Mouse (Mus musculus) adrenal gland, postnatal 25 days (tissue): ENCODE measurements around the gene Fam160a2. TPM values are rescaled to one million over a fixed set of nuclear protein-coding genes. Genes with fewer than 3 reads are reported as not detected.
"Not testable (repeated sequence)": the region's sequence is repeated elsewhere in the genome, so short reads cannot be mapped to it uniquely, and the experiment has no call there.

Source experiments
- DNase-seq: peaks from one replicate; pipeline ENCODE4 v3.0.0; 2021; ENCODE audit warnings: mixed read lengths
- total RNA-seq: library from RNA; stranded (reverse); gene quantifications from 2 replicates; pipeline ENCODE4 v1.2.3, GENCODE M21; 2021

Fam160a2 gene
- total RNA-seq, 1 experiment from 2014 or later: 33.2 TPM

DNA sequence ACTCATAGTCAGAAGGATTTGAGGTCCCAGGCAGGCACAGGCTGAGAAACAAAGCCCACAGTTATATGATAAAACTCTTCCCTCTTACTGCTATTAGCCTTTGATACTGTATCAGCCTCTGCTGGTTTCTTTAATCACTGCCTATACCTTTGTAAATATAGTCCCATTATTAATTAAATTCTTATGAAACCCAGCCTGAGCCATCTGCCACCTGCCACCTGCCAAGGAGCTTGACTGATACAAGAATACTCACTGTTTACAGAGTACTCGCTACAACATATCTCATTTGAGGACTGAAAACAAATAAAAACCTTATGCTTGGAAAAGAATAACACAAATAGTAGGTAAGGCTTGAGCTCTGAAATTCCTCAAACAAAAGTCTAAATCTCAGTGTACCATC, 5.2 kb downstream of the Fam160a2 start:
- no peak for DNase-seq

DNA sequence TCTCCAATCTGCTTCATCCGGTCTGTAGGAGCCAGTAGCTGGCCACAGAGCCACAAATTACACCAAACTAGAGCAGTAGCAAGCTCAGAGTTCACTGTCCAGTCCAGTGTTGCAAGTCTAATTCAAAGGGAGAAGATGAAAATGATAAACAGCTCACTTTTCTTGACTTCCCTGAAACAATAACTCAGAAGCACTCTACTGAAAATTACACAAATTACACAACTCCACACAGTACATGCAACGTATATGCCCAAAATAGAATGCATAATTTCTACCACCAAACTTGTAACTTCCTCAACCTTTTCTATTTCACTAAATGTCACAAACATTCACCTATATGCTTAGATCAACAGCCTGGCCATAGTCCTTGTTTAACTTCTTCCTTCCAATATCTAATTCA, 9.6 kb downstream of the Fam160a2 start:
- DNase-seq: no peak

DNA sequence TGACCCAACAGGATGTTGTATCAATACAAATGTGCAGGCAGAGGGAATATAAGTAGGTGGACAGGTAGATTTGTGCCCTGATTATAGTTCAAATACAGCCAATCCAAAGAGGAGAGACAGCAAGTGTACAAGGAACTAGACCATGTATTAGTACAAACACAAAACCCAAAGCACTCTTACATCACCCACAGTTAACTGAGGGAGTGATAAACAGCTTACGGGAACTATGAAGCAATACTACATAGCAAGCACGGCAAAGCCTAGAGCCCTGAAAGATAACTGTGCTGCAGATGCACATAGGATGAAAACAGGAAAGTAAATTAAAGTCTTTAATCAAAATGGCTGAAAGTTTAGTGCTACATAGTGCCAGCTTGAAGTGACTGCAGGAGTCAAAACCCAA, 12.2 kb downstream of the Fam160a2 start:
- no peak for DNase-seq

DNA sequence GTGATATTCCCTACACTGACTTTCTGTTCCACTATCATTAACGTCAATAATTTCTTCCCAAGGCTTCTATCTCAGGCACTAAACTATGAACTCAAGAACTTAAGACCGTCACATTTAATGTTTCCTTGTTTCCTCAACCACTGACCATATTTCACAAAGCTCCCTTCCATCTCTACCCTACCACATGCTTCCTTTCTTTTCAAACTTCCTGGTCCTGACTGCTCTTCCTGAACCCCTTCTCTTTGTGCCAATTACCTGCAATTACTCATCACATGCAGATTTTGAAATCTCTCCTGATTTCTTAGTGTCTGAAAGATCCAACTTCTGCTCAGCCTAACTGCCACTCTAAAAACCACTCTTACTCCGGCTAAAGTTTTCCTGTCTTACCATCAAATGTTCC, 19.5 kb downstream of the Fam160a2 start:
- DNase-seq: no peak

DNA sequence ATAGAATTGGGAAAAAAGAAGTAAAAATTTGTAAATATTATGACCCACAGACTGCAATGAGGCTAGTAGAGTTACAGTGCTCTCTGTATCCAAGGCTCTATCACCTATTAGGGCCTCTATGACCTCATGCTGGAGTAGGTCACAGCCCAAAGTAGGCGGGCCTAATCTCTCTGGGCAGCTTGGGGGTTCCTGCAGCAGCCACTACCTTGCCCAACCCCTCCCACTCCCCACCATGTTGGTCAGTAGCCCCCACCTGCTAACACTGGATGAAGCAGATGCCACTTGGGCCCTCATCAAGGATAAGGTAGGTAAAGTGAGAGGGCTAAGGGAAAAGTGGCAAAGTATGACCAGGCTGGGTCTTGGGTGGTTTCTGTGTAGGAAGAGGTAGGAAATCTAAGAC, 25.0 kb downstream of the Fam160a2 start, which contains the start of gene Gm5901:
Gene Gm5901, plus strand, starts transcription at position 173 of the 400 bp plus-strand sequence.
- DNase-seq: no peak

DNA sequence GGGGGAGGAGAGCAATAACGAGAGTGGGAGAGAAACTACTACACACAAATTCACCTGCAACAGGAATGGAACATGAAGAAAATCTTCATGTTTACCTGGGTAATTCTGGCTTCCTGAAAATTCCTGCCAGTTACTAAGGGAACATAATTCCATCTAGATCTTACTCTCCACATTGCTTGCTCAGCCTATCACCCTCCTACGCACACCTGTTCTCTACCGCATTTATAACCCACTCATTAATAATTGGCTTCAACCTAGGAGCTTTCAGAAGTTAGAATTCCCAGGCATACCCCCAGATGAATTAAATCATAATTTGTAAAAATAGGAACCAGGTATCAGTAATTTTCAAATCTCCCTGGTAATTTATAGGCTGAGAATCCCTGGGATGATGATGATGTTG, 25.9 kb downstream of the Fam160a2 start:
- DNase-seq: no peak

DNA sequence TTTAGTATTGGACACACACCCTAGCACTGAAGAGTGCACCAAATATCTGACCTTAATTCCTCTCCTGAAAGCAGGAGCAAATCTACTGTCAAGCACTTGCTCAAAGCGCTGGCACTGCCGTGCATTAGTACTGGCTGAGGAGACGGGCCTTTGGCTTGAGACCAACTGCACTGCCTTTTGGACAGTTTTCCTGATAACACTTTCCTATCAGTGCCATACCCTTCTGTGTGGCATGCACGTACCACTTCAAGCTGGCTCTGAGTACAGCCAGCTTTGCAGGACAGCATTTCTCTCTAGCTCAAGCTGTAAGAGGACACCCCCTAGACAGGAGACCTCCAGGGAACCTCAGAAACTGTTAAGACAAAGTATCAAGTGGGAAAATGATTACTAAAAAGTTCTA, 26.3 kb downstream of the Fam160a2 start:
- DNase-seq: no peak

DNA sequence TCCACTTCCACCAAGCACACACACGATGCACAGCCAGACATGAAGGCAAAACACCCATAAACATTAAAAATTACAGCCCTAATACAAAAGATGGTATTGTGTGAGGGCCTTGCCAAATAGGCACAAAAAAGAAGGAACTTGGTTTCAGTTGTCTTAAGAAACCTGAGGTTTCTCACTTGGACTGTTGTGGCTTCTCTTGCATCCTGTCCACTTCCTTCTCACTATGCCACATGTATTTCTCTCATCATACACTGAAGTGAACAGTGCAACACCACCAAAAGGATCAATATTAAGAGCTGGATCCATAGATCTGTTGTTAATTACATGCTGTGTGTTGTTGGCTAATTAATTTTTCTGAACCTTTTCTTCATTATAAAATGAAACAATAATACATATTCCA, 26.9 kb downstream of the Fam160a2 start:
- DNase-seq: no peak

DNA sequence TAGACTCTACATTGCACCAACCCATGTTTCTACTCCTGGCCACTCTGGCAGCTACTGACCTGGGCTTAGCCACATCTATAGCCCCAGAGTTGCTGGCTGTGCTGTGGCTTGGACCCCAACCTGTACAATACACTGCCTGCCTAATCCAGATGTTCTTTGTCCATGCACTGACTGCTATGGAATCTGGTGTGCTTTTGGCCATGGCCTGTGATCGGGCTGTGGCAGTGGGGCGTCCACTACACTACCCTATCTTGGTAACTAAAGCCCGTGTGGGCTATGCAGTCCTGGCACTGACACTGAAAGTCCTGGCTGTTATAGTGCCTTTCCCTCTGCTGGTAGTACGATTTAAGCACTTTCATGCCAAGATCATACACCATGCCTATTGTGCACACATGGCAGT, 31.3 kb downstream of the Fam160a2 start:
- DNase-seq: no peak

DNA sequence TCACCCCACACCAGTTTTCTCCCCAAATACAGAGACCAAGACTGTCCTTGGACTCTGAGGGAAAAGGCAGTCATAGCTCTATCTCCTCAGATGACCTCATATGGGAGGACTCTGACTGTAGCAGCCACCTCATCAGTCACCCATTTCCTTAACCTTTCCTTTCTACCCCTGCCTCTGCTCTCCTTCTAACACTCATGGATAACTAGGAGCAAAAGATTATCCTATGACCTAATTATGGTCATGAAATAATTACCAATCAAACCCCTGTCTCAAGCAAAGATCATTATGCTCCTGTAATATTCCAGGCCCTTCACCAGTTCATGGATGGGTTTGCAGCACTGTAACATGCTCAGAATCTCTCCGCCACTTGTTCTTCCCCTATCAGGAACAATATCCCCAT, 31.9 kb downstream of the Fam160a2 start, which contains the start of gene Olfr692:
Gene Olfr692, plus strand, starts transcription at position 301 of the 400 bp plus-strand sequence.
- no peak for DNase-seq

DNA sequence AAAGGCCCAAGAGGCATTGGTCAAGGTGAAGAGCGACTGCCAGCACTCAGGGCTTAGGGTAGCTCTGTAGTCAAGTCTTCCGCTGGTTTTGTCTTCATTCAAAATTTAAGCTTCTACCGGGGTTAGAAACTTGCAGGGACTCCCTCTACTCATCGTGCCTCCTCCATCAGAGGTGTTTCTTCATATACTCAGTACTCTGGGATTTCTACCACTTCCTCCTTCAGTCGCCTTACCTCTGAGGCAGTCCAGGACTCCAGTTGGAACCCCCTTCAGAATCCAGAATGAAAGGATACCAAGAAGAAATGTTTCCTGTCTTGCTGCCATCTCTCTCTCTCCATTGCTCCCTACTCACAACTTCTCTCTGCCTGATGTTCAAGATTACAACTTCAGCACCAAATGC, 32.6 kb downstream of the Fam160a2 start:
- no peak for DNase-seq

DNA sequence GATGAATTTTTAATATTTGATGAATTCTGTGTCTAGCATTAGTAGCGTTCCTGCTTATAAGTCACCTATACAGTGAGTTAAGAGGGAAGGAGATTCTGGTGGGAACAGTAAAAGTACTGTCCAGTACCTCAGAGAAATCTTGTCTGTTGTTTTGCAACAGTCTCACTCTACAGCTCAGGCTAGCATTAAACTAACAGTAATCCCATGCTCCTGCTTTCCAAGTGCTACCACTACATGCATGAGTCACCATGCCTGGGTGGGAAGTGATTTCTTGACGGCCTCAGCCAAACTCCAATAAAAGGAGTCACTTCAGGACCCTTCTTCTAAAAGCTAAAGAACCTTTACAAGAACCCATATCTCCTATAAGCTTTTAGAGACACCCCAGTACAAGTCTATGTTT, 38.1 kb downstream of the Fam160a2 start:
- no peak for DNase-seq

DNA sequence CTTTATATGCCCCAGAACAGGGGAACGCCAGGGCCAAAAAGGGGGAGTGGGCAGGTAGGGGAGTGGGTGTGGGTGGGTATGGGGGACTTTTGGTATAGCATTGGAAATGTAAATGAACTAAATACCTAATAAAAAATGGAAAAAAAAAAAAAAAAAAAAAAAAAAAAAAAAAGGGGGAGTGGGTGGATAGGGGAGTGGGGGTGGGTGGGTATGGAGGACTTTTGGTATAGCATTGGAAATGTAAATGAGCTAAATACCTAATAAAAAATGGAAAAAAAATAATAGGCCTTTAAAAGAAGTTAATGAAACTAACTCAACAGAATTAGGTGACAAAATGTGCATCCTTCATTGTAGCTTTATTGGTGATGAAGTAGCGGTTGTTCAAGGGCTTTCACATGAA, 43.4 kb downstream of the Fam160a2 start:
- DNase-seq: not testable (repeated sequence)

DNA sequence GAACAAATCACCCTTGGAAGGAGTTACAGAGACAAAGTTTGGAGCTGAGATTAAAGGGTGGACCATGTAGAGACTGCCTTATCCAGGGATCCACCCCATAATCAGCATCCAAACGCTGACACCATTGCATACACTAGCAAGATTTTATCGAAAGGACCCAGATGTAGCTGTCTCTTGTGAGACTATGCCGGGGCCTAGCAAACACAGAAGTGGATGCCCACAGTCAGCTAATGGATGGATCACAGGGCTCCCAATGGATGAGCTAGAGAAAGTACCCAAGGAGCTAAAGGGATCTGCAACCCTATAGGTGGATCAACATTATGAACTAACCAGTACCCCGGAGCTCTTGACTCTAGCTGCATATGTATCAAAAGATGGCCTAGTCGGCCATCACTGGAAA, 43.8 kb downstream of the Fam160a2 start:
- not testable (repeated sequence) for DNase-seq

DNA sequence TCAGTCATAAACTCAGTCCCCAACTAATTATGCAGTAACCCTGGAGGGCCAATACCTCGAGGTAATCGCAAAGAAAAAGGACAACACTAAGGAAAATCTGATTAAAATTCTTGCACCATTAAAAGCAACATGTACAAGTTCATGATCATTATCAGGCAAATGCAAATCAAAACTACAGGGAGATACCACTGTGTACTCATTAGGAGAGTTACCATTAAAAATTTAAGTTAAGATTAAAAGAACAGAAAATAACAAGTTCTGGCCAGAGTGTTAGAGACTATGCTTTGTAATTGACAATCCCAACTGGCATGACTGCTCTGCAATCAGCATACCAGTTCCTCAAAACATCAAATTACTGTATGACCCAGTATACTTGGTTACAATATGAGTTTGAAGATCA, 57.1 kb downstream of the Fam160a2 start:
- DNase-seq: no peak

DNA sequence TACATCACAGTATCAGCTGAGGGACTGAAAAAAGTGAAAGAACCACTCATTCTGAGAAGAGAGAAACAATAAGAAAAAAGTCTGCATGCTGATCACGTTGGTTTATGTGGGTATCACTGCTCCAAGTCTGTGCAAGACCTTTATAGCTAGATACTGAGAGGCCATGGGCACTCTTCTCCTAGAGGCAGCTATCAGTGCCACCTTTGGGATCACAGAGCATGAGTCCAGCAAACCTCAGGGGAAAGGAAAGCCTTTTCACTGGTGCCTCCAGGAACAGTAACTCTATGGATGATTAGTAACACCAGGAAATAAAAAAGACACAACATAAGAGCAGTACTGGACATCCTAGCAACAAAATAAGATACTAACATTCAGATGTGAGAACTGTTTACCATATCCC, 57.7 kb downstream of the Fam160a2 start, which contains the start of gene Olfr691:
Gene Olfr691, minus strand, starts transcription at position 101 of the 400 bp plus-strand sequence.
- DNase-seq: no peak

DNA sequence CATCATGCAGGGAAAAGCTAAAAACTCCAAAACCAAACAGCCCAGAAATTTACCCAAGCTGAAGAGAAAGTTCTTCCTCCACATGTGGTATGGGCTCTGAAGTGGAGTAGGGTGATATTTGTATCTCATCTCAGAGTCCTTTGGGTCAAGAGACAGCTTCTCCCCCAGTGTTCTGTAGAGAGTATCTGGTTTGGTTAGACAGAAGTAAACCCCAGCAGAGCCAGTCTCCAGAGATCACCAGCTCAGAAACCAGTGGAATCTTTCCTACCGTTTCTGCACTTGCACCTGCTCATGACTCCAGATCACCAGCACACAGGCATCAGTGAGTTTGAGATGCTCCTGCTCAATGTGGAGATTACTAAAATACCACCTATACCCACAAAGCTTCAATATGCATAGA, 65.8 kb downstream of the Fam160a2 start, which contains the start of gene Olfr690:
Gene Olfr690, minus strand, starts transcription at position 101 of the 400 bp plus-strand sequence.
- no peak for DNase-seq

DNA sequence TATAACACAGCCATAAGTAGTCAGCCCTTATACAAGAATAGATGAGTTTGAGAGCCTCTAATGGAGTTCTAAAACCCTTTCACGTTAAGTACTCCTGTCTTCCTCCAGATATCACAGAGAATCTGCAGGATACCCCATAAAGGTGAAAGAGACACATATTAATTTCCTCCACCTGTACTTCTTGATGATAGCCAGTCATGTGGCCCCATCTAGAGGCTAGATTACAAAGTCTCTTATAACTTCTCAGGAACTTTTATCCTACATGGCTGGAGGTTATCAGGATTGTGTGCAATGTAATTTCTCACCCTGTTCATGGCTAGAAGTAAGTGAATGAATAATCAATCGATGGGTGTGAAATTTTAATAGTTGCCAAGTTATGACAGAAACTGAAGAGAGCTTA, 74.6 kb downstream of the Fam160a2 start:
- DNase-seq: no peak

Other genes starting within 250 kb of the Fam160a2 start
- gene Olfr684, start 236.4 kb downstream of the Fam160a2 start, total RNA-seq: not detected in 2 replicates
- gene Olfr685, start 214.0 kb downstream of the Fam160a2 start, total RNA-seq: not detected in 2 replicates
- gene Olfr686, start 192.6 kb downstream of the Fam160a2 start, total RNA-seq: not detected in 2 replicates
- gene Olfr688, start 112.0 kb downstream of the Fam160a2 start, total RNA-seq: not detected in 2 replicates
- gene Olfr689, start 88.9 kb downstream of the Fam160a2 start, total RNA-seq: not detected in 2 replicates
- not detected in 2 replicates for gene Olfr690, start 66.0 kb downstream of the Fam160a2 start, total RNA-seq
- gene Olfr691, start 57.8 kb downstream of the Fam160a2 start, total RNA-seq: not detected in 2 replicates
- not detected in 2 replicates for gene Olfr692, start 31.8 kb downstream of the Fam160a2 start, total RNA-seq
- not detected in 2 replicates for gene Gm5901, start 25.0 kb downstream of the Fam160a2 start, total RNA-seq
- gene Cnga4, start 4.5 kb upstream of the Fam160a2 start, total RNA-seq: not detected in 2 replicates
- gene Cckbr, start 25.7 kb upstream of the Fam160a2 start, total RNA-seq: not detected in 2 replicates
- 77.1 and 96.1 TPM in 2 replicates for gene Cavin3, start 82.2 kb upstream of the Fam160a2 start, total RNA-seq
- 48.2 and 49.1 TPM in 2 replicates for gene Smpd1, start 154.3 kb upstream of the Fam160a2 start, total RNA-seq
- 13.6 and 15.0 TPM in 2 replicates for gene Apbb1, start 181.6 kb upstream of the Fam160a2 start, total RNA-seq
- 0.21 and 22.0 TPM in 2 replicates for gene Hpx, start 200.1 kb upstream of the Fam160a2 start, total RNA-seq
- 32.7 and 34.9 TPM in 2 replicates for gene Trim3, start 233.5 kb upstream of the Fam160a2 start, total RNA-seq
- 125 and 142 TPM in 2 replicates for gene Timm10b, start 240.0 kb upstream of the Fam160a2 start, total RNA-seq
- 58.1 and 66.3 TPM in 2 replicates for gene Arfip2, start 240.4 kb upstream of the Fam160a2 start, total RNA-seq
- 10.0 and 14.0 TPM in 2 replicates for gene Gm45799, start 240.5 kb upstream of the Fam160a2 start, total RNA-seq